Mouse (Mus musculus): ENCODE data around the gene Ubn1.

GRCm38 (mm10) chr16:5024021-5024420 lies 25.8 kb upstream of the Ubn1 start:
- TF ChIP-seq ZKSCAN1 (IDR thresholded peaks at IDR 0.05; ENCODE audit: borderline replicate concordance, low read depth, low read length) (no peak), EP300 (IDR thresholded peaks at IDR 0.05; ENCODE audit: low read length) (no peak), MAFK (IDR thresholded peaks at IDR 0.05; ENCODE audit: insufficient replicate concordance, low read length) (no peak), USF1 (IDR thresholded peaks at IDR 0.05; ENCODE audit: low read depth, low read length) (no peak), POLR2A (IDR thresholded peaks at IDR 0.05; ENCODE audit: low read depth, low read length) (no peak), UBTF (IDR thresholded peaks at IDR 0.05; ENCODE audit: low read depth, low read length) (no peak), JUND (conservative IDR thresholded peaks at IDR 0.05; ENCODE audit: low read depth, low read length) (no peak), RCOR1 (conservative IDR thresholded peaks at IDR 0.05; ENCODE audit: low read depth, low read length) (no peak), CTCF (conservative IDR thresholded peaks at IDR 0.05 in 1 of 2, IDR thresholded peaks at IDR 0.05 in 1 of 2; ENCODE audit: low read depth in 2 of 2, low read length in 2 of 2) (no peak), MXI1 (IDR thresholded peaks at IDR 0.05; ENCODE audit: low read depth, low read length) (no peak), ETS1 (conservative IDR thresholded peaks at IDR 0.05; ENCODE audit: low read depth, low read length) (no peak), ELF1 (IDR thresholded peaks at IDR 0.05; ENCODE audit: low read depth, low read length) (no peak), MAX (IDR thresholded peaks at IDR 0.05; ENCODE audit: low read length) (no peak)

Data from CH12.LX (cell line).